Mouse (Mus musculus) T-helper 2 cell (primary cell): ENCODE results near the gene B3gat2.

Experiments
- in situ Hi-C: fragments of 300-600 bp; cut with MboI, MseI; formaldehyde crosslinking; loops from one replicate; pipeline ENCODE4 v1.15.1; 2025; ENCODE audit warnings: high pct_unique_total_duplicates

Gene B3gat2

DNA sequence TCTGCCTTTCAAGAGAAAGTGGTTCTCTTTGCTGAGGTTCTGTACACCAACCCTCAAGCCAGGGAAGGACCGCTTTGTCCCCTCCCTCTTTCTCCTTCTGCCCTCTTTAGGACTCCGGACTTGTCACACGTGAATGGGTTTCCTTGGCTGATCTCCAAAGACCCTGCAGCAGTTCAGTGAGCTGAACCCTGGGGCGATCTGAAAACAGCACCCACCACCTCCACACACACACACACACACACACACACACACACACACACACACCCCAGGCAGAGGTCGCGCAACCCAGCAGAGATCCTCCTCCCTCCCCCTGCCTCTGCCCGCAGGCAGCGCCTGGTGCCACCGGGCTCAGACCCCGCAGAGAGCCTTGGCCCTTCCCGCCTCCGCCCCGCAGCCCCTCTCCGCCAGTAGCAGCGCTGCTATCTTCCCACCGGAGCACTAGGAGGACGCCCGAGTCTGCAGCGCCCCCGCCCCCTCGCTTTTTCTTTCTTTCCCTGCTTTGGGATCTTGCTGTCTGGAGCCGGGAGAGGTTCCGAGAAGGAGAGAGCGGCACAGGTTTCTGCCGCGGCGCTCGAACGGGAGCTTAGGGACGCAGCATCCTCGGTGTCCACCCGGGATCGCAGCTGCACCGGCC is at the start of gene B3gat2:
B3gat2 (plus strand) TSS at position 252 of the 634 bp plus-strand sequence.
- in situ Hi-C loops = no loop called here

DNA sequence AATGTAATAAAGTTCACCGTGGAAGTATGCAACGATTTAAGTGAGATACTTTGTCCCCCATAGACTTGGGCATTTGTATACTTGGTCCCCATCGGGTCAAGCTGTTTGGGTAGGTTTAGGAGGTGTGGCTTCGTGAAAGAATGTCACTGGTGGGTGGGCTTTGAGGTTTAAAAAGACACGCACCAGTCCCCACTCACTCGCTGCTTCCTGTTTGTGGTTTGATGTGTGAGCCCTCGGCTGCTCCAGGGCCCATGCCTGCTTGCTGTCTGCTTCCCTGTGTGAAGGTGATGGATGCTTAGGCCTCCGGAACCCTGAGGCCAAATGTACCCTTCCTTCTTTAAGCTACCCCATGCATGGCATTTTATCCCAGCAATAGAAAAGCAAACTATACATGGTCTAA is 41.2 kb upstream of the B3gat2 start:
- in situ Hi-C loops = no loop called here

DNA sequence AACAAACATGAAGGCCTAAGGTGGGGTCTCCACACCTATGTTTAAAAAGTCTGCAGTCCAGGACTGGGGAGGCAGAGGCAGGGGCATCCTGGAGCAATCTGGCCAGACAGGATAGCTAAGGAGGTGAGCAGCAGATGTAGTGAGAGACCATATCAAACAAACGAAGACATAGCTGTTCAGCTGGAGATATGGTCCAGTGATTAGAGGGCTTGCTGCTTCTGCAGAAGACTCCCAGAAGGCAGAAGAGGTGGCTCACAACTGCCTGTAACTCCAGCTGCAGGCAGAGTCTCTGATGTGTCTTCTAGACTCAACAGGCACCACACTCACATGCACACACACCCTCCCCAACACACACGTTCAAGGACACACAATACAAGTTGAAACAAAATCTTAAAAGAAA is 40.5 kb upstream of the B3gat2 start:
- in situ Hi-C loops = no loop called here

DNA sequence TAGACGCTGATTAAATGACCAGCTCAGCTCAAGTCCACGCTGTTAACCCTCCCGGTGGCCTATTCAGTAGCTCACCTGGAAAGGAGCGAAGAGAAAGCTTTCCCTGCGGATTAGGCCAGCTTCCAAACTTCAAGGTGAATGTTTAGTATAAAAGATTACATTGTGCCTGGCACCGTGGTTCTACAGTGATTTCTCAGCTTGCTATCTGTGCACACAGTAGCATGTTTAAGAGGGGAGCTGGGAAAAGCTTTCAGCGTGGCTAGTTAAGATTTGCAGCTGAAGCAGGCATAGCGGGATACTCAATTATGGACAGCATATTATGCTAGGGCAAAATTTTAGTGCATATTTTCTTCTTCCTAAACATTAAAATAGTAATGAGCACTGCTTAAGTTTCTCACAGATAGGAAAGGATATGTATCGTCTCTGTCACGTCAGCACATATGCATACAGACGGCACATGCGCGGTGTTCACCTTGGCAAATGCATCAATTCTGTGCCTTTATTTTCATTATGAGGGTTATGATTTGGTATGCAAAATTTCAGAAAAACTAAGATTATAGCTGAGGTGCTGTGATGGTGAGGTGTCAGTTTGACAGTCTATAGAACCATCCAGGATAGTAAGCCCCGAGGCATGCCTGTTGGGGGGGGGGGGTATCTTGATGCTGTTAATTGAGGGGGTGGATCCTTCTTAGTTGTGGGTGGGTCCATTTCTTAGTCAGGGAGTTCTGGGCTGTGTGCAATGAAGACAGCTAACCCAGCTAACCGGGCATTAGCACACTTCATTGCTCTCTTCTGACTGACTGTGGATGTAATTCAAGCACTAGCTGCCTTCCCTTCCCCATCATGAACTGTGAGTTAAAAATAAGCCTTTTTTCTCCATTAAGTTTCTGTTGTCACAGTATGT is 38.8 kb upstream of the B3gat2 start:
- in situ Hi-C loops = no loop called here

DNA sequence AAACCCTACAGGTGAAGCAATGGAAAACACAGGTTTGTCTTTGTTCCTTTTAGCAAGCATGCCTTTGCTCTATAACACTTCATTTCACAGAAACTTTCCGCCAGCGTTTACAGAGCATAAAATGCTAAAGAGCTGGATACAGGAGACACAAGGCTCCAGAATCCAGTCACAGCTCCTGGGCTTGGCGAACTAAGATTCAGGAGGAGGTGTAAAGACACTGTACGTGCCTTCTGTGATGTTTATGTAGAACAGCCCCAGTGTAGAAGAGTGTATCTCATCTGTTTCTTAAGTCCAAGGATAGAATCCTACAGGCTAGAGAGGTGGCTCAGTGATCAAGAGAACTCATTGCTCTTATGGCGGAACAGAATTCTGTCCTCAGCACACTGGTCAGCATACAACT is 30.2 kb upstream of the B3gat2 start:
- in situ Hi-C loops = no loop called here

DNA sequence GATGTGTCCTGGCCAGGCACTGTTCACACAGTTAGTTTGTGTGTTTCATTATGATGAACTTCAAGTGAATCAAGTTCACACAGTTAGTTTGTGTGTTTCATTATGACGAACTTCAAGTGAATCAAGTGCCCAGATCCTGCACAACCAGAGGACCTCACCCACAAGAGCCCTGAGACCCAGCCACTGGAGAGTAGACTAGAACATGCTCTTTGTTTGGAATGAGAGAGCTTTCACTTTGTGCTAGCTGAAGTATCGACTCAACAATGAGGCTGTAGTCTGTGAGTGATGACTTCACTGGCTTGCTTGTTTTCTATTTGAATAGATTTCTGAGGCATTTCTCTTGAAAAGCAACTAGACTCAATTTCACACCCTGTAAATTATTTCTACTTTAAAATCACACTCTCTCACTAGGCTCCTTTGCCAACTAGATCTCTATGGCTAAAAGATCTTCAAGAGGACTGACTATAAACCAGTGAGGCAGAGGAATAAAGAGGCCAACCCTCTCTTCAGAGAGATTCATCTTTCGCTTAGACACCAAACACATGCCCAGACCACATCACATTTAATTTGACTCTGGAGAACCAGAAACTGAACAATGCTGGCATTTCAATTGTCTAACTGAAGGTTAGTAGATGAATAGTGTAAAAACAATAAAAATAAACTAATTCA is 10.6 kb upstream of the B3gat2 start:
- in situ Hi-C loops = no loop called here

DNA sequence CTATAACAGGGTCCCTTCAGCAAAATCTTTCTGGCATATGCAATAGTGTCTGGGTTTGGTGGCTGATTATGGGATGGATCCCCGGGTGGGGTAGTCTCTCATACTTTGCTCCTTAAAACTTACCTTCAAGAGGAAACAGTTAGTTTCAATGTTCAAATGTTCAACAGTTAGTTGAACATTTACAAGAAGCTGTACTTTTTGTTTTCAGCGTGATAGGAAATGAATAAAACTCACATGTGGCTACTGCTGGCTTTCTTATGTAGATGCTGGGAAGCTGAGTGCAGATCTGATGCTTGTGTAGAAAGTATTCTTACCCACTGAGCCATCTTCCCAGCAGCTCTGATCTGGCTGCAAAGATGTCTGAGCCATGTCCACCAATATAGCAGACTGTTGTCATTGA is 8.5 kb upstream of the B3gat2 start:
- in situ Hi-C loops = no loop called here

DNA sequence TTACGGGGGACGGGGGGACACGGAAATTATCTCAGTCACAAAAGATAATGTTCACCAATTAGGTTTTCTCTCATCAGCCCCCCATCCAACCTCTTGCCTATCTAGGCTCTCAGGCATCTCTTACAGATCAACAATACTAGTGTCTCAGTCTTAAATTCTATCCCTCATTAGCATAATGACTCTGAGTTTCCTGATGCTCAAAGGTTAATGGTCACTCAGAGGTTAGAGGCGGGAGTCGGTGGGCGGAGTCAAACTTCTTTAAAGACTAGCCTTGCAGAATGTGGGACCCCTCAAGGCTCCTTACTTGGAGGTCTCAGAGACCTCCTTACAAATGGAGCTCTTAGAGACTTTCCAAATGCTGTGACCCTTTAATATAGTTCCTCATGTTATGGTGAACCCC is 8.0 kb upstream of the B3gat2 start:
- in situ Hi-C loops = no loop called here

DNA sequence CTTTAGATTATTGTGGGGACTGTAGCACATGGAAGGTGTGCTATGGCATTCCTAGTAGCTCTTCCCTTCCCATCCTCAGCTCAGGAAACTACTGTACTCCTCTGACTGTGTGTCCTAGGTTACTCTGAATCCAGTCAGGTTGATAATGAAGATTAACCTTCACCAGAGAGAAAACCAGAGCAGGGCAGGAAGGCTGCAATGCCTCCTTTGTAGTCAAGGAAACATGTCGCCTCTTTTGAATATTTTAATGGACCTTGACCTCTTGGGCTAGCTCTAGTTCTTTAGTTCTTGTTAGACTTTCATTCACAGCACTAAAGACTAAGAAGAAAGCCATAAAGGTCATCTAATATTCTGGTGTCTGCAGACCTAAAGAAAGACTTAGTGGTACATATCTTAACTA is 7.2 kb upstream of the B3gat2 start:
- in situ Hi-C loops = no loop called here

DNA sequence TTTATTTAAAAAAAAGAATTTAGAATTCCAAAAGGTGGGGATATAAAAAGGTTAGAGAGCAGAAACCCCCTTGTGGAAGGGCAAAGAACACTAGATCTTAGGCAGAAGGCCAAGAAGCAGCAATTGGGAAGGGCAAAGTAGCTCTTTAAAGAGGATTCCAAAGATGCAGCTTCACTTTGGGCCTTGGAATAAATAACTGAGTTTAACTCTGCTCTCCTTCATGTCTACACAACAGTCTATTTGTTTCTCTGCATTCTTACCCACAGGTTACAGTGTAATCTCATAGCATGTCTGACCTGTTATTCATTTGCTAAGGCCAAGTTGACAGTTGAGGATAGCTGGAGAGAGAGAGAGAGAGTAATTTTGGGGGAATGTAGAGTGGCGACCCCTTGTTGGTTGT is 6.6 kb upstream of the B3gat2 start:
- in situ Hi-C loops = no loop called here

DNA sequence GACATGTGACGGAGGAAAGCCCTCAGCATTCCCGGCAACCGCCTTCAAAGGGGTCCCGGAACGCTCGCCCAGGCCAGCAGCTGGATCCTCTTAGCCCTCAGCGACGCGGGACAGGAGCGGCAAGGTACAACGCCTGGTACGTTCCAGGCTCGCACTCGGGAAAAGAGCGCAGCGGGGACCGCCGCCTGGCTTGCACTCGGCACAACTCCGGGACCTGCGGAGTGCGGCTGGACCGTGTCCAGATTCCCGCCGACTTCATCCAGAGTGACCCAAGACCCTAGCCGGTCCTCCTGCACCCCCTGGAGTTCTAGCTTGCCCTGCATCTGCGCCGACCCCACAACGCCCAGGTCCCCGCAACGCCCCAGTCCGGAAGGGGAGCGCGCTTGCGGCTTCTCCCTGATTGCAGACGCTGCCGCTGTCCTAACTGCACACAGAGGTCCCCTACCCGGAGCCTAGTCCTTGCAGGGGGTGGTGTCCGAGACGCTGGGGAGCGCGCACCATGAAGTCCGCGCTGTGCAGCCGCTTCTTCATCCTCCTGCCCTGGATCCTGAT is 659 bp downstream of the B3gat2 start:
- in situ Hi-C loops = no loop called here

DNA sequence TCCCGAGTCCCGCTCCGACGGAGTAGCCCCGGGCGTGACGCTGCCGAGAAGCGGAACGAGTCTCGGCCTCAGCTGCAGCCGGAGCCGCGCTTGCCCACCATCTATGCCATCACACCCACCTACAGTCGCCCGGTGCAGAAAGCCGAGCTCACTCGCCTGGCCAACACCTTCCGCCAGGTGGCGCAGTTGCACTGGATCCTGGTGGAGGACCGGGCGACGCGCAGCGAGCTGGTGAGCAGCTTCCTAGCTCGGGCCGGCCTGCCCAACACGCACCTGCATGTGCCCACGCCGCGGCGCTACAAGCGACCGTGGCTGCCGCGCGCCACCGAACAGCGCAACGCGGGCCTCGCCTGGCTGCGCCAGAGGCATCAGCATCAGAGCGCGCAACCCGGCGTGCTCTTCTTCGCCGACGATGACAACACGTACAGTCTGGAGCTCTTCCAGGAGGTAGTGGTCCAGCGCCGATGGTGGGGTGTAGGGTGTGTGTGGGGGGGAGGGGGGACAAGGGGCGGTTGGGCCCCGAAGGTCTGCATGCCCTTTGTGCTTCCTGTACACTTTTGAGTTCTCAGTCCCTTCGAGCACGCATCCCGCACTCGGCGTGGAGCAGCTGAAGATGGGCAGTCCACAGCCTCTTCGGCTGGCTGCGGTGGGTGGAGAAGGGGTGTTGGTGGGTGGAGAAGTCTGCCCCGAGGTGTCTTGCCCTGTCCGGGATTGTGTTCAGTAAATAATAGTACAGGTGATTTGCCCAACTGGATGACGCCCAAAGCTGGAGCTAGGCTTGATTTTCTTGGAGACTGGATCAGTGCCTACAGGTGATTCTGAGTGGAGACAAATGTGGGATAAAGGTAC is 1.5 kb downstream of the B3gat2 start:
- in situ Hi-C loops = no loop called here

DNA sequence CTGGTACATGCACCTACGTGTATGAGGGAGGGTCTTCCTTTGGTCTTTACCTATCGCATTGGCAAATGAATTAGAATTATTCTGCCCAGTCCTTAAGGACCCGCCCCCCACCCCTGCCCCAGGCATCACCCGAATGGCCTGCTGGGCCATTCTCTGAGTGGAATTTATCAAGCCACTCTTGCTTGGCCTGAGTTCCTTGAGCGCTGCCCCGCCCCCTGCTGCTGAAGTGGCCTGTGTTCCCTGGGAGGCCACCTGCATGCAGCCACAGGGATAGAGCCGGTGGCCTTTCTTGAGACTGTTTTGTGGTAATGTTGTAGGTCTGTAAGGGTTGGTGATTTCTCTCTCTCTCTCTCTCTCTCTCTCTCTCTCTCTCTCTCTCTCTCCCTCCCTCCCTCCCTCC is 2.2 kb downstream of the B3gat2 start:
- in situ Hi-C loops = no loop called here

DNA sequence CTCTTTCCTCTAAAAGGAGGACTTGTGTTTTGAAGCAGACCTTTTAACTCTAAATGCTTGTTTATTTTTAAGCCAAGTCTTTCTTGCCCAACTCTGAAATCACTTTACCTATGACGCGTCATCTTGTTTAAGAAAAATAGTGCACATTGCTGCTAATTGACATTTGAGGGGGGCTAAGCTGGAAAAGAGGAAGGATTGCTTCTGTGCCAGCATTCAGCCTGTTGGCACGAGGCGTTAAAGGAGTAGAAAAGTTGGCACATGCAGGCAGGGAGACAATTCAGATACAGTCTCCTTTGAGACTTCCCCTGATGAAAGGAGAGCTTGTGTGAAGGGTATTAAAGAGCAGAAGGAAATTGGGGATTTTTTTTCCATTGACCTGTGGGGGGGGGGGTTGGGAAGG is 3.2 kb downstream of the B3gat2 start:
- in situ Hi-C loops = no loop called here

DNA sequence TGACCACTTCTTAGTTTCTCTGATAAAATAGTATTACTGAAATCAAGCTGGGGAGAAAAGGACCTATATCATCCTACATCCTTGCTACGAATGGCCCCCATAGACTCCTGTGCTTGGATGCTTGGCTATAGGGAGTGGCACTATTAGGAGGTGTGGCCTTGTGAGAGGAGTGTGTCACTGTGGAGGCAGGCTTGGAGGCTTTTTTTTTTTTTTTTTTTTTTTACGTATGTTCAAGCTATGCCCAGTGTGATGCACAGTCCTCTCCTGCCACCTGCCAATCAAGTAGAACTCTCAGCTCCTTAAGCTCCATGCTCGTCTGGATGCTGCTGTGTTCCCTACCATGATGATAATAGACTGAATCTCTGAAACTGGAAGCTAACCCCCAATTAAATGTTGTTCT is 11.5 kb downstream of the B3gat2 start:
- in situ Hi-C loops = no loop called here

DNA sequence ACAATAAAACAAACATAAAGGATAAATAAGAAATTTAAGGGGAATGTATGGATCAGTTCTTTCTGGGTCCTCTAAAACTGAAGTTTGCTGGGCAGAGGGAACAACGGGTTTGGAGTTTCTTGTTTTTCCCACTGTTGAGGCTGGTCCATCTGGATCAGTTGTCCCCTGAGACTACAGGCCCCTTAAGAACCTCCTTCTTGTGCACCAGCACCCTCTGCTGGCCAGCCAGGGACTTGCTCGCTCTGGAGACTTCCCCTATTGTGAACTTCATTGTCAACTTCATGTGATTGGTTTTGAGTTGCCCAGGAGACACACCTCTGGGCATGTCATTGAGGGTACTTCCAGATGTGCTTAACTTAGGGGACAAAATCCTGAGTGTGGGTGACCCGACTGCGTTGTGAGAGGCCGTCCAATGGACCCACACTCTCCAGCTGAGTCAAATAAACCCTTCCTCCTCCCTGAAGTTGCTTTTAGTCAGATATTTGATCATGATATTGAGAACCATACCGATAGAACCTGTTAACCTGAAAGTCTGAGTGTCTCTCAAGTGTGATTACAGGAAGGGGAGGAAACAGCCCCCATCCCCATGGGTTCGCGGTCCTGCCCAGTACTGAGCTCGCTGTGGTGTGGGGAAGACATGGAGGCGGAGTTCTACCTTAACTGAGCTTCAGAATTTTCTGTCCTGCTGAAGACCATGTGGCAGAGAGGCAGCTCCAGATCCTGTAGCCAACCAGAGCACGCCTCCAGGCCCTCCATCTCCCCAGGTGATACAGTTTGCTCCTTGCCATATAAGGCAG is 31.4 kb downstream of the B3gat2 start:
- in situ Hi-C loops = no loop called here

DNA sequence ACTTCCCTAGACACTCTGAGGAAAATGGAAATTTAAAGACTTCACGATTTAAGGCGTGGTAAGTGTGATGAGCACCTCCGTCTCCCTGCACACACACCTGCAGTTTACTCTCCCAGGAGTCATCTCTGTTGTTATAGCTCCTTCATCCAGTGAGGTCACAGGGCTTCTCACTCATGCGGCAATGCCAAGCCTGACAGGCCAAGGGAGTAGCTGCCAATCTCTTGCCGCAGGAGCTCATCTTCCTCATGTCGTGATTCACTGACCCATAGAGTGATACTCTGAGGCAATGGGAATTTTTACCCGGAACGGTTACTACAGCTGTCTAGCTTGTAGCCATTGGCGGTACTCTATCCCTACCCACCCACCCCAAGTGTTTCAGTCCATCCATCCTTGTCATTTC is 36.8 kb downstream of the B3gat2 start:
- in situ Hi-C loops = no loop called here

DNA sequence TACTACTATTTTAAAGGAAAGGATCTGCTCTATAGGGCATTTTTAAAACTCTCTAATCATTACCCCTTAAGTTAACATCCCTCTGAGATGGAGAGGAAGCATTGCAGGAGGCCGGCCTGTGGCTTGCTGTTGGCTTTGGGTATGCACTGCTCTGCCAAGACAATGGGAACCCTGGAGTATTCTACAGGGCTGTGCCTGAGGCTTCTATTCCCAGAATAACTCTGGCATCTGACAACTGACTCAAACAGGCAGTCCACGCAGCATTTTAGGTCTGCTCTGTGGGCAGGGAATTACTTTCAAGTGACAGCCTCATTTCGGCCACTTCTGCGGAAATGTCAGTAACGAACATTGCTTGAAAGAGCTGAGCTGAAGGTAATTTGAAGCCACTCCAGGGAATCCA is 60.1 kb downstream of the B3gat2 start:
- in situ Hi-C loops = no loop called here

DNA sequence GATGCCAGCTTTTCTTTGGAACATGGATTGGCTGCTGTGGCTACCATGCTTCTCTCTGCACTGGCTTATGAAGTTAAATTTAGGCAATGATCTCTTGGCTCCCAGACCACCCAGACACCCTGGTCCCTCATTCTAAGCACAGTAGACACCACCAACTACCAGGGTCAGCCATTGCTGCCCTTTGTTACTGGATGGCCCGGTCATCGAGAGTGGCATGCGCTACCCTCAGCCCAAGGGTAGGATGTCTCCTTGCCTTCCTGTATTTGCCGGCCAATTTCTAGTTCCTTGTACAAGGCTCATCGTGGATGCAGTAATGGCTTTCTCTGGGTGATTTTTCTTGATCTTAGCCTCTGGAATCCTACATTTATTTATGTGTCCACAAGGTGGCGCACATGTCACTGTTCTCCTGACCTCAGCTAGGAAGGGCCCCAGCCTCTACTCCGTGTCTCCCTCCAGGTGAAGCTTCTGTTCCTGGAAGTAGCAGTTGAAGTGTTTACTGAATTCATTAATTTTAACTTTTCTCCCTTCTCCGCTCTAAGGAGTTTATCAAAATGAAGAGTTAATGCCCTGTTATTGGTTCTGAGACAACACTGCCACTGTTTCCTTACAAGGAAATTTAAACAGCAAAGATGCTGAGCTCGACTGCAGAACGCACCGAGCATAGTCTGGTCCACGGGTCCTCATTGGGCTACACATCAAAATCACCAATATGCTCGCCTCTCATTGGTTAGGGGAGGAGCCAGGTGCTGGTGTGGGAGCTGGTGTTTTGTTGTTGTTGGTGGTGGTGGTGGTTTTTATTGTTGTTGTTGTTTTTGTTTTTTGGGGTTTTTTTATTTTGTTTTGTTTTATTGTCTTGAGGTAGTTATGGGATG is 65.6 kb downstream of the B3gat2 start:
- in situ Hi-C loops = loop anchor here (5.0 kb wide), 1 partner anchor 205 kb away; no protein-coding TSS in a partner anchor

DNA sequence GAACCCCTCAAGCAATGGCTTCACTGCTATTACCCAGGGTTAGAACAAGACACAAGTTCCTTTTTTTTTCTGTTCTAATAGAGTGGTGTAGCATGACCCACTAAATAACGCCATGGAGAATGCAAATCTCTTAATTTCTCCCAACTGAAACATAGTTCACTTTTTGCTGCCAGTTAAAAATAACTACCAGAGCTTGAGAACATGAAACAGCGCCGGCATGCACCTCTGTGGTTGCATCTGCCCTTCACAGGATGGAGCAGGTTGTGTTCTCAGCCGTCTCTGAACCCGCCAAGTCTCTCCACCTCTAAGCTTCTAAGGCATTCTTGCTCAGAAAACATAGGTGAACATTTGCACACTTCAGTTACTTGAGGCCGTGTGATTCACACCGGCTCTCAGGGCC is 72.7 kb downstream of the B3gat2 start:
- in situ Hi-C loops = no loop called here
